Mouse (Mus musculus) bone marrow, adult 2 months (tissue): ENCODE measurements around the gene Trak1.

Experiments used
- CTCF ChIP-seq: fragments of 200-500 bp; IDR thresholded peaks from 2 replicates; pipeline ENCODE4 v1.5.1; 2011; ENCODE audit warnings: low read length, control low read depth; ENCODE audit not compliant: control insufficient read depth, insufficient read depth
- POLR2A ChIP-seq: fragments of 200-500 bp; IDR thresholded peaks from 2 replicates; pipeline ENCODE4 v1.6.1; 2011; ENCODE audit warnings: low read depth, mild to moderate bottlenecking, control low read depth, low read length, borderline replicate concordance; ENCODE audit not compliant: control insufficient read depth

DNA sequence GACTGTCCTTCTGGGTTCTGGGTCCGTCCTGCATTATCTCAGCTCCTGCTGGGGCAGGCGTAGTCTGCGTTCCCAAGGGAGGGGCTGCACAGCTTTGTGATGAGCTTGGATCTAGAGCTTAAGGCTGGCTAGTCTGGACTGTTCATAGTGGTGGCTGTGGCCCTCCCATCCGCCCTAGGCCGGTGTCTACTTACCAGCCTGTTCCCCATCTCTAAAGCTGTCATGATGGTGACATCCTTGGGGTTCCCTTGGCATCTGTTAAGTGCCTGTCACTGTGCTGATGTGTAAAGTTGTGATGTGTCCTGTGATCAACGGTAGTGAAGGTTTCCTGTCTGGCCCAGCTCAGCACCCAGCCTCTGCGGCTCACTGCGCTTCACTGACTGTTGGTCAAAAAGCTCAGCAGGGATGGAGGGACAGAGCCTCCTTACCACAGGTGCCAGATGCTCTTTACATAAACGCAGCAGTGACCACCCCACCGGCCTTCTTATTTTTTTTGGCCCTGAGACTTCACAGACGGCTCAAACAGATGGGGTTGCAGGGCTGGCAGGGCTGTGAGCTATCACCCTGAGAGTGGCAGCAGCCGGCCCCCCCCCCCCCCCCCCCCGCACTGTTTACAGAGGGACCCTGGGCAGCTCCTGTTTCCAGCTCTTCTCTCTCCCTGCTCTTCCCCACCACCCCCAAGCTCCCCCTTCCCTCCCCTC lies 74.8 kb downstream of the Trak1 start:
- TF ChIP-seq CTCF: no peak
- TF ChIP-seq POLR2A: no peak
